Mouse (Mus musculus) natural killer cell, adult 2 months (primary cell): ENCODE data around the gene Shpk.

Source experiments
- DNase-seq, 2 experiments: peaks; one replicate each; pipeline ENCODE4 v3.0.0; 2022; ENCODE audit warnings: low spot score in 2 of 2

Gene Shpk

GRCm38 (mm10) chr11:73261385-73261784 lies 62.1 kb downstream of the Shpk start:
- no peak for DNase-seq

- no peak for DNase-seq
Measured at GRCm38 (mm10) chr11:73267267-73267666, 68.0 kb downstream of the Shpk start, which contains the start of gene Trpv3. Gene Trpv3 (plus strand): TSS chr11:73267388.
